Mouse (Mus musculus): ENCODE results near the gene Slmap. TPM values are rescaled to one million over a fixed set of nuclear protein-coding genes. Genes with fewer than 3 reads are reported as not detected.

The Slmap gene
- polyA plus RNA-seq, 1 experiment from 2014 or later = 53.6 TPM

DNA sequence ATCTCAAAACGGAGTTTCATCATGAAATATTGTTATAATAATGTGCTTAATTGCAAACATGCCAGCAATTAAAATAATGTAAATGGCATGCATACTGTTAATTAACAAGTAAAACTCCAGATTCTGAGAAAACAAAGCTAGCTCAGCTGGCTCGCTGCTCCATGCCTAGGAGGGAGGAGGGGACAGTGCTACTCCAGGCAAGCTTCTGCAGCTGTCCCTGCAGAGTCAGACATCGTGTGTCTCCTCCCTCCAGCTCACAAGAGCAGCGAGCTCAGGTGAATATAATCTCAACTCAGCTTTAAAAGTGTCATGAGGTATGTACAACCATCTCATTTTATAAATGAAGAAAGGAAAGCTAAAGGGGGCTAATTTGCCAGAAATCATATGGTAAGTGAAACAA, 86.2 kb downstream of the Slmap start:
- 63% methylated on average over 4 of the region's 4 CpGs for WGBS
- no peaks in the 10 kb centered on the region for H3K27me3 ChIP-seq (ENCODE audit: control insufficient read depth, insufficient read depth, low read length)
- H3K4me2 ChIP-seq (replicated peaks; ENCODE audit: low read depth, low read length) = no peak overlapping the region
- H3K36me3 ChIP-seq (ENCODE audit: control insufficient read depth, insufficient read depth, low read length) = no peaks in the 10 kb centered on the region; the same call in 1 of the 2 replicates
- H3K9ac ChIP-seq (replicated peaks; ENCODE audit: low read depth, low read length) = no peak overlapping the region
- H3K27ac ChIP-seq (ENCODE audit: low read length) = no peak overlapping the region
- H3K4me1 ChIP-seq (ENCODE audit: control insufficient read depth, insufficient read depth, low read length) = no peaks in the 10 kb centered on the region; the same call in 1 of the 2 replicates
- H3K9me3 ChIP-seq (ENCODE audit: control insufficient read depth, low read depth, low read length) = no peaks in the 10 kb centered on the region
- no peak for ATAC-seq (ENCODE audit: insufficient number of reproducible peaks, insufficient read depth, low FRiP score, low read depth)
- H3K4me3 ChIP-seq (ENCODE audit: low read depth, low read length) = no peak overlapping the region

DNA sequence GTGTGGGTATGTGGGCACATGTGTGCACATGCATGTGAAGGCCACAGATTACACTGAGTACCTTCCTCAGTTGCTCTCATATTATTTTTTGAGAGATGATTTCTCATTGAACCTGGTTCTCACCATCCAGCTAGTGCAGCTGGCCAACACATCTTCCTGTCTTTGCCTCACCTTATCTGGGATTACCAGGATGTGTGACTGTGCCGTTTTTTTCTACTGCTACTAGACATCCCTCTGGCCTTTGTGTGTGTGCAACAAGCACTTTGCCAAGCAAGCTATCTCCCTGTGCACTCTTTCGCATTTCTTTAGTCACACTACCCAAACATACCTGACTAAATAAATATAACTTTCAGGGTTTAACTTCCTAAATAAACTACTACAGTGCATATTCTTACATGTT, 87.5 kb downstream of the Slmap start:
- no peak overlapping the region for H3K27ac ChIP-seq (ENCODE audit: low read length)
- no peak overlapping the region for H3K4me2 ChIP-seq (replicated peaks; ENCODE audit: low read depth, low read length)
- ATAC-seq (ENCODE audit: insufficient number of reproducible peaks, insufficient read depth, low FRiP score, low read depth) = no peak
- no peaks in the 10 kb centered on the region; the same call in 1 of the 2 replicates for H3K4me1 ChIP-seq (ENCODE audit: control insufficient read depth, insufficient read depth, low read length)
- no peak overlapping the region for H3K9ac ChIP-seq (replicated peaks; ENCODE audit: low read depth, low read length)
- H3K9me3 ChIP-seq (ENCODE audit: control insufficient read depth, low read depth, low read length) = no peaks in the 10 kb centered on the region
- no peak overlapping the region for H3K4me3 ChIP-seq (ENCODE audit: low read depth, low read length)
- no peaks in the 10 kb centered on the region; the same call in 1 of the 2 replicates for H3K36me3 ChIP-seq (ENCODE audit: control insufficient read depth, insufficient read depth, low read length)
- 67% methylated on average over 2 of the region's 2 CpGs for WGBS
- no peaks in the 10 kb centered on the region for H3K27me3 ChIP-seq (ENCODE audit: control insufficient read depth, insufficient read depth, low read length)

DNA sequence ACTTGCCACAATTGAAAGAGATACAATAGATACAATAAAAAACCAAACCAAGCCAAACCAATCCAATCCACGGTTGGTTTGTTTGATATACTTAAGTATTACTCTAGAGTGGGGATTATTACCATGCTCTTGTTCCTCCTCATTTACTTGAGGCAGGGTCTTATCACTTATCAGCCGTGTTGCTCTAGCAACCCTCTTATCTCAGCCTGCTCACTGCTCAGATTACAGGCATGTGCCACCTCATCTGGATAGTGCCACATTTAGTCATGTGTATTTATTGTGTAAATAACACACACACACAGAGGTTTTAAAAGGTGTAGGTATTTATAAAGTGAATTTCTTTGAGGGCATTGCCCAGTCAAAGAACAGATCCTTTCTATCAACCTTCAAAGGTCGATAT, 88.2 kb downstream of the Slmap start:
- Histone ChIP-seq H3K4me3 (ENCODE audit: low read depth, low read length) (no peak overlapping the region), H3K27ac (ENCODE audit: low read length) (no peak overlapping the region), H3K36me3 (ENCODE audit: control insufficient read depth, insufficient read depth, low read length) (no peaks in the 10 kb centered on the region; the same call in 1 of the 2 replicates), H3K4me1 (ENCODE audit: control insufficient read depth, insufficient read depth, low read length) (no peaks in the 10 kb centered on the region; the same call in 1 of the 2 replicates), H3K9me3 (ENCODE audit: control insufficient read depth, low read depth, low read length) (no peaks in the 10 kb centered on the region), H3K27me3 (ENCODE audit: control insufficient read depth, insufficient read depth, low read length) (no peaks in the 10 kb centered on the region), H3K4me2 (replicated peaks; ENCODE audit: low read depth, low read length) (no peak overlapping the region), H3K9ac (replicated peaks; ENCODE audit: low read depth, low read length) (no peak overlapping the region)
- 65% methylated on average over 3 of the region's 3 CpGs for WGBS
- ATAC-seq (ENCODE audit: insufficient number of reproducible peaks, insufficient read depth, low FRiP score, low read depth) = no peak

DNA sequence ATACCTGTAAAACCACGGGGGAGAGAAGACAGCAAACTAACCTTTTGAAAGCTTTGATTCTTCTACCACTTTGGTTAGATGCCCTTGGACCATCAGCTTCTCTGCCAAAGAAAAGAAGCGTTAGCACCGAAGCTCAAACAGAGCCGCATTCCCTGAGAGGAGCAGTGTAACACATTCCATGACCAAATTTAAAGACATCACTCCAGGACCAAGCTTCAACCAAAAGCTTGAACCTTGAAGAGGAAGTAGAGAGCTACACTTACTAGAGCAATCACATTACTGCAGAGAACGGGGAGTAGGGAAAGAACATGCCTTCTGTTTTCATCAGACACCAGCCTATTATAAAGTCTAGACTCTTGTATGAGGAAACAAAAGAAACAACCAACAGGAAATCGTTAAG, 92.2 kb downstream of the Slmap start:
- H3K9ac ChIP-seq (replicated peaks; ENCODE audit: low read depth, low read length) = no peak overlapping the region
- peak overlapping the region; percentile 40; the same call in 1 of the 2 replicates for H3K27ac ChIP-seq (ENCODE audit: low read length)
- ATAC-seq (ENCODE audit: insufficient number of reproducible peaks, insufficient read depth, low FRiP score, low read depth) = no peak
- 0 out of 2 replicates have a peak, but pooled peaks cover 5% of the 10 kb centered on the region for H3K4me1 ChIP-seq (ENCODE audit: control insufficient read depth, insufficient read depth, low read length)
- peaks cover 4% of the 10 kb centered on the region; the same call in 1 of the 2 replicates for H3K36me3 ChIP-seq (ENCODE audit: control insufficient read depth, insufficient read depth, low read length)
- no peak overlapping the region for H3K4me3 ChIP-seq (ENCODE audit: low read depth, low read length)
- no peaks in the 10 kb centered on the region for H3K9me3 ChIP-seq (ENCODE audit: control insufficient read depth, low read depth, low read length)
- H3K4me2 ChIP-seq (replicated peaks; ENCODE audit: low read depth, low read length) = no peak overlapping the region
- no peaks in the 10 kb centered on the region for H3K27me3 ChIP-seq (ENCODE audit: control insufficient read depth, insufficient read depth, low read length)
- 72% methylated on average over 6 of the region's 6 CpGs for WGBS

DNA sequence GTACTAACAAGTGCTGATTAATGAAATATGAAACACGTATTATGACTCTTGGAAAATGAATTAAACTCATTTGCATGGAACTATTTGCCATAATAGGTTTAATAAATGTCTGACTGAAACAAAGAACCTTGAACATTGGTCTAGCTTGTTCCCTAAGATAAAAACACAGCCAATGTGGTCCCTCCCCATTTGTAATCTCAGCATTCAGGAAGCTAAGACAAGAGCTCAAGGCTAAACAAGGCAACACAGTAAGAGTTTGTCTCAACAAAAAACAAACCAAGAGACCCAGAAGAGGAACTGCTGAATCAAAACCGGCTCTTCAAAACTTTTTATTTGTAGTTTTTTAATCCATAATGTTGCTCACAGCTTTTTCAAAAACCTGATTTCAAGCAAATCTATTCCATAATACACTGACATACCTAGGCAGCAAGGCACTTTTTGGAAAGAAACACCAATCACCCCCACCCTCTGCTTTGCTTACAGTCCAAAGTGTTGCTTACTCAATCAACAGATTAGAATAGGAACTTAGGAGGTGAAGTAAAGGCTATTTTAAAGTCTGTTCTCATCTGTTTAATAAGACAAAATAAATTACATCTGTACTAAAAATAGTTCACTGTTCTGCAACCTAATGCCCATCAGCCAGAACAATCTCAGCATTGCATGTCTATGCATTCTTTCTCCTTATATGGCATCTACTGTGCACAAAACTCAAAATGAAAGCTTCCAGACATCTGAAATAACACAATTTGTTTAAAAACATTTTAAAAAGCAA, 93.5 kb downstream of the Slmap start:
- H3K4me1 ChIP-seq (ENCODE audit: control insufficient read depth, insufficient read depth, low read length) = 0 out of 2 replicates have a peak, but pooled peaks cover 5% of the 10 kb centered on the region
- H3K4me2 ChIP-seq (replicated peaks; ENCODE audit: low read depth, low read length) = no peak overlapping the region
- ATAC-seq (ENCODE audit: insufficient number of reproducible peaks, insufficient read depth, low FRiP score, low read depth) = no peak
- H3K36me3 ChIP-seq (ENCODE audit: control insufficient read depth, insufficient read depth, low read length) = peaks cover 4% of the 10 kb centered on the region; the same call in 1 of the 2 replicates
- 0 out of 2 replicates have a peak overlapping the region, but pooled peaks have one; percentile 8 for H3K4me3 ChIP-seq (ENCODE audit: low read depth, low read length)
- H3K27ac ChIP-seq (ENCODE audit: low read length) = peak overlapping the region; percentile 64
- H3K9me3 ChIP-seq (ENCODE audit: control insufficient read depth, low read depth, low read length) = no peaks in the 10 kb centered on the region
- no peaks in the 10 kb centered on the region for H3K27me3 ChIP-seq (ENCODE audit: control insufficient read depth, insufficient read depth, low read length)
- H3K9ac ChIP-seq (replicated peaks; ENCODE audit: low read depth, low read length) = no peak overlapping the region
- WGBS = 78% methylated on average over 2 of the region's 2 CpGs

DNA sequence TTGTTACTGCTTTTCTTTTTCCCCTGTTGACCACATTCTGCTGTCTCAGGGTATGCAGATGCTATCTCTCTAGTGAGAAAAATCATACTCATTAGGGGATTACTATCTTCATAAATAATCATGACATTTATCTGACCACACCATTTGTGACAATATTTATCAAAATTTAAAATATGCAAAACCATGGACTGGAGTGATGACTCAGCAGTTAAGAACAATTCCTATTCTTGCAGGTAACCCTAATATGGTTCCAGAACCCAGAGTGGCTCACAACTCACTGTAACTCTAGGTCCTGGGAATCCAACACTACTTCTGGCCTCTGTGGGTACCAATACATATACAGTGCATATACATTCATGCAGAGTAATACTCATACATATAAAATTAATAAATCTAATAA, 94.7 kb downstream of the Slmap start:
- Histone ChIP-seq H3K9ac (replicated peaks; ENCODE audit: low read depth, low read length) (no peak overlapping the region), H3K4me2 (replicated peaks; ENCODE audit: low read depth, low read length) (no peak overlapping the region), H3K27ac (ENCODE audit: low read length) (no peak overlapping the region), H3K9me3 (ENCODE audit: control insufficient read depth, low read depth, low read length) (no peaks in the 10 kb centered on the region), H3K36me3 (ENCODE audit: control insufficient read depth, insufficient read depth, low read length) (peaks cover 4% of the 10 kb centered on the region; the same call in 1 of the 2 replicates), H3K4me3 (ENCODE audit: low read depth, low read length) (no peak overlapping the region), H3K4me1 (ENCODE audit: control insufficient read depth, insufficient read depth, low read length) (0 out of 2 replicates have a peak, but pooled peaks cover 5% of the 10 kb centered on the region), H3K27me3 (ENCODE audit: control insufficient read depth, insufficient read depth, low read length) (no peaks in the 10 kb centered on the region)
- ATAC-seq (ENCODE audit: insufficient number of reproducible peaks, insufficient read depth, low FRiP score, low read depth) = no peak

DNA sequence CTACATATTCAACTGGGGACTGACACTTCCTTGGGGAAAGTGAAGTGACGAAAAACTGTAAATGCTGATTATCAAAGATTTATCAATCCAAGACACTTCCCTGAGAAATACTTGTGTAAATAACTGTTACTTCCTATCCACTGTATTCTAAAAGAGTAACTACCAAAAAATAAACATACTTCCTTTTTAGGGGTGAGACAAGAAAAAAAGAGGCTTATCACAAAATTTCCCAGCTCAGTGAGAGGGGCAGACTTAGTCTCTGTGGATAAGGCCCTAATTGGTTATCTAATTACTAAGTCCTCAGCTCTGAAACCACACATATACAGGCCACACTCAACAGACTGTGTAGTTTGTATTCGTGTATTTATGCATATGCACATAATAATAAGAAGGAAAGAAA, 97.0 kb downstream of the Slmap start:
- ATAC-seq (ENCODE audit: insufficient number of reproducible peaks, insufficient read depth, low FRiP score, low read depth) = no peak
- Histone ChIP-seq H3K4me2 (replicated peaks; ENCODE audit: low read depth, low read length) (no peak overlapping the region), H3K9ac (replicated peaks; ENCODE audit: low read depth, low read length) (no peak overlapping the region), H3K27me3 (ENCODE audit: control insufficient read depth, insufficient read depth, low read length) (no peaks in the 10 kb centered on the region), H3K27ac (ENCODE audit: low read length) (no peak overlapping the region), H3K4me3 (ENCODE audit: low read depth, low read length) (no peak overlapping the region), H3K9me3 (ENCODE audit: control insufficient read depth, low read depth, low read length) (no peaks in the 10 kb centered on the region), H3K36me3 (ENCODE audit: control insufficient read depth, insufficient read depth, low read length) (peaks cover 4% of the 10 kb centered on the region; the same call in 1 of the 2 replicates), H3K4me1 (ENCODE audit: control insufficient read depth, insufficient read depth, low read length) (0 out of 2 replicates have a peak, but pooled peaks cover 5% of the 10 kb centered on the region)
- WGBS = 78% methylated on average over 2 of the region's 2 CpGs

DNA sequence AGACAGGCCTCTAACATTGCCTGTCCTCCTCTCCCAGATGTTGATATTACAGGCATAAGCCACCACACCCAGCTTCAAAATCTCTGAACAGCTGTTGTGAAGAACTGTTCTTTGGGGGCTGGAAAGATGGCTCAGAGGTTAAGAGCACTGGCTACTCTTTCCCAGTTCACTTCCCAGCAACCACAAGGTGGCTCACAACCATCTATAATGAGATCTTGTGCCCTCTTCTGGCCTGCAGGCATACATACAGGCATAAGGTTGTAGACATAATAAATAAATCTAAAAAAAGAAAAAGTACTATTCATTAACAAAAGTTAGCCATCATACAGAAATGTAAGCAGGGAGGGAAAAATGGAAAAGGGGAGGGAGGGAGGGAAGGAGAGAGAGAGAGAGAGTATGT, 98.4 kb downstream of the Slmap start:
- H3K9ac ChIP-seq (replicated peaks; ENCODE audit: low read depth, low read length) = no peak overlapping the region
- no peaks in the 10 kb centered on the region for H3K27me3 ChIP-seq (ENCODE audit: control insufficient read depth, insufficient read depth, low read length)
- H3K4me3 ChIP-seq (ENCODE audit: low read depth, low read length) = no peak overlapping the region
- H3K4me1 ChIP-seq (ENCODE audit: control insufficient read depth, insufficient read depth, low read length) = 0 out of 2 replicates have a peak, but pooled peaks cover 4% of the 10 kb centered on the region
- ATAC-seq (ENCODE audit: insufficient number of reproducible peaks, insufficient read depth, low FRiP score, low read depth) = no peak
- H3K4me2 ChIP-seq (replicated peaks; ENCODE audit: low read depth, low read length) = no peak overlapping the region
- peaks cover 4% of the 10 kb centered on the region; the same call in 1 of the 2 replicates for H3K36me3 ChIP-seq (ENCODE audit: control insufficient read depth, insufficient read depth, low read length)
- H3K9me3 ChIP-seq (ENCODE audit: control insufficient read depth, low read depth, low read length) = no peaks in the 10 kb centered on the region
- H3K27ac ChIP-seq (ENCODE audit: low read length) = no peak overlapping the region

All from stomach, embryonic 14.5 days (tissue).